Mouse (Mus musculus) gastrocnemius, adult 8-10 months (tissue): Measurements from ENCODE around the gene Pld4. TPM values are rescaled to one million over a fixed set of nuclear protein-coding genes. Genes with fewer than 3 reads are reported as not detected.
A peak's percentile ranks its signal among the peaks of the same experiment; 100 is the strongest.

Experiments used
- DNase-seq, 2 experiments: peaks; one replicate each; pipeline ENCODE4 v3.0.0; 2022; ENCODE audit warnings: low spot score in 2 of 2
- total RNA-seq, 4 experiments: library from RNA; stranded (reverse); gene quantifications; 2 replicates each; pipeline ENCODE4 v1.2.4; 2022

Pld4 gene
- total RNA-seq, 4 experiments from 2014 or later = 0.48 to 2.5 (median 1.7) TPM

GRCm38 (mm10) chr12:112737761-112738160 is 22.7 kb upstream of the Pld4 start:
- peak in 1 of 2 experiments; percentile 39 for DNase-seq

- DNase-seq = no peak
Measured at GRCm38 (mm10) chr12:112738281-112739022, 22.0 kb upstream of the Pld4 start.

GRCm38 (mm10) chr12:112739023-112739568 is 21.4 kb upstream of the Pld4 start:
- no peak for DNase-seq

- DNase-seq = no peak
Measured at GRCm38 (mm10) chr12:112742768-112743167, 17.7 kb upstream of the Pld4 start.

- DNase-seq = peak; percentile 75 to 76
Measured at GRCm38 (mm10) chr12:112743168-112743975, 17.1 kb upstream of the Pld4 start.

- no peak for DNase-seq
Measured at GRCm38 (mm10) chr12:112744211-112744610, 16.2 kb upstream of the Pld4 start.

GRCm38 (mm10) chr12:112744891-112745580 is 15.4 kb upstream of the Pld4 start:
- no peak for DNase-seq

GRCm38 (mm10) chr12:112745716-112746115 is 14.7 kb upstream of the Pld4 start:
- DNase-seq = no peak

- no peak for DNase-seq
Measured at GRCm38 (mm10) chr12:112746461-112746807, 14.0 kb upstream of the Pld4 start.

GRCm38 (mm10) chr12:112746808-112747605 is 13.4 kb upstream of the Pld4 start:
- DNase-seq = no peak

- no peak for DNase-seq
Measured at GRCm38 (mm10) chr12:112747606-112747970, 12.9 kb upstream of the Pld4 start.

- DNase-seq = no peak
Measured at GRCm38 (mm10) chr12:112750976-112751375, 9.5 kb upstream of the Pld4 start.

GRCm38 (mm10) chr12:112752399-112752798 is 8.1 kb upstream of the Pld4 start:
- no peak for DNase-seq

- DNase-seq = no peak
Measured at GRCm38 (mm10) chr12:112755900-112756299, 4.6 kb upstream of the Pld4 start.

- no peak for DNase-seq
Measured at GRCm38 (mm10) chr12:112757896-112758295, 2.6 kb upstream of the Pld4 start.

- DNase-seq = no peak
Measured at GRCm38 (mm10) chr12:112759471-112759870, 984 bp upstream of the Pld4 start.

- DNase-seq = no peak
Measured at GRCm38 (mm10) chr12:112761411-112761810, 956 bp downstream of the Pld4 start.

- peak in 1 of 2 experiments; percentile 1 for DNase-seq
Measured at GRCm38 (mm10) chr12:112762018-112762417, 1.6 kb downstream of the Pld4 start.

GRCm38 (mm10) chr12:112763176-112763575 is 2.7 kb downstream of the Pld4 start:
- DNase-seq = no peak

- no peak for DNase-seq
Measured at GRCm38 (mm10) chr12:112764141-112764540, 3.7 kb downstream of the Pld4 start.

GRCm38 (mm10) chr12:112764991-112765390 is 4.5 kb downstream of the Pld4 start:
- no peak for DNase-seq
